Mouse (Mus musculus): ENCODE results near the gene Shh. TPM values are rescaled to one million over a fixed set of nuclear protein-coding genes. Genes with fewer than 3 reads are reported as not detected.

The Shh gene
- total and polyA plus RNA-seq, 2 experiments from 2014 or later, result 0.83 to 3.2 TPM

GRCm38 (mm10) chr5:28461376-28461775 is 5.7 kb downstream of the Shh start:
- DNase-seq (ENCODE audit: low spot score) (no peak), ATAC-seq (ENCODE audit: low FRiP score) (no peak)
- Histone ChIP-seq H3K9me3 (ENCODE audit: low read length) (no peaks in the 10 kb centered on the region), H3K27ac (ENCODE audit: low read depth, low read length) (no peak overlapping the region), H3K4me3 (ENCODE audit: low read depth, low read length) (no peak overlapping the region), H3K4me1 (ENCODE audit: insufficient read depth, low read length) (peaks cover 8% of the 10 kb centered on the region; the same call in 1 of the 2 replicates), H3K9ac (replicated peaks; ENCODE audit: low read length, poor library complexity, severe bottlenecking) (no peak overlapping the region), H3K27me3 (ENCODE audit: insufficient read depth, low read length) (peaks cover 68% of the 10 kb centered on the region), H3K4me2 (ENCODE audit: low read depth, low read length, poor library complexity, severe bottlenecking) (no peak overlapping the region), H3K36me3 (ENCODE audit: insufficient read depth, low read length) (no peaks in the 10 kb centered on the region)
- TF ChIP-seq CTCF (IDR thresholded peaks at IDR 0.05), result no peak
- 17% methylated on average over 11 of the region's 11 CpGs for WGBS

GRCm38 (mm10) chr5:28460556-28461350 is 6.3 kb downstream of the Shh start:
- peaks cover 8% of the 10 kb centered on the region; the same call in 1 of the 2 replicates for H3K4me1 ChIP-seq (ENCODE audit: insufficient read depth, low read length)
- no peak overlapping the region for H3K27ac ChIP-seq (ENCODE audit: low read depth, low read length)
- WGBS, result 6% methylated on average over 17 of the region's 17 CpGs
- H3K27me3 ChIP-seq (ENCODE audit: insufficient read depth, low read length), result peaks cover 74% of the 10 kb centered on the region
- TF ChIP-seq CTCF (IDR thresholded peaks at IDR 0.05), result no peak
- H3K4me3 ChIP-seq (ENCODE audit: low read depth, low read length), result no peak overlapping the region
- DNase-seq (ENCODE audit: low spot score), result no peak
- H3K9me3 ChIP-seq (ENCODE audit: low read length), result no peaks in the 10 kb centered on the region
- no peak overlapping the region for H3K9ac ChIP-seq (replicated peaks; ENCODE audit: low read length, poor library complexity, severe bottlenecking)
- H3K36me3 ChIP-seq (ENCODE audit: insufficient read depth, low read length), result no peaks in the 10 kb centered on the region
- no peak for ATAC-seq (ENCODE audit: low FRiP score)
- H3K4me2 ChIP-seq (ENCODE audit: low read depth, low read length, poor library complexity, severe bottlenecking), result no peak overlapping the region

- DNase-seq (ENCODE audit: low spot score) (no peak), ATAC-seq (ENCODE audit: low FRiP score) (no peak)
- peak overlapping the region; percentile 20 for H3K4me2 ChIP-seq (ENCODE audit: low read depth, low read length, poor library complexity, severe bottlenecking)
- no peak for TF ChIP-seq CTCF (IDR thresholded peaks at IDR 0.05)
- H3K9me3 ChIP-seq (ENCODE audit: low read length), result no peaks in the 10 kb centered on the region
- peaks cover 78% of the 10 kb centered on the region for H3K27me3 ChIP-seq (ENCODE audit: insufficient read depth, low read length)
- H3K4me3 ChIP-seq (ENCODE audit: low read depth, low read length), result peak overlapping the region; percentile 6; the same call in 1 of the 2 replicates
- H3K9ac ChIP-seq (replicated peaks; ENCODE audit: low read length, poor library complexity, severe bottlenecking), result no peak overlapping the region
- no peaks in the 10 kb centered on the region for H3K36me3 ChIP-seq (ENCODE audit: insufficient read depth, low read length)
- peaks cover 8% of the 10 kb centered on the region; the same call in 1 of the 2 replicates for H3K4me1 ChIP-seq (ENCODE audit: insufficient read depth, low read length)
- no peak overlapping the region for H3K27ac ChIP-seq (ENCODE audit: low read depth, low read length)
- 9% methylated on average over 41 of the region's 41 CpGs for WGBS
These were observed 7.4 kb downstream of the Shh start for GRCm38 (mm10) chr5:28459456-28460225.

- Histone ChIP-seq H3K4me1 (ENCODE audit: insufficient read depth, low read length) (peaks cover 5% of the 10 kb centered on the region; the same call in 1 of the 2 replicates), H3K36me3 (ENCODE audit: insufficient read depth, low read length) (no peaks in the 10 kb centered on the region), H3K4me3 (ENCODE audit: low read depth, low read length) (peak overlapping the region; percentile 6; the same call in 1 of the 2 replicates), H3K9me3 (ENCODE audit: low read length) (no peaks in the 10 kb centered on the region), H3K27ac (ENCODE audit: low read depth, low read length) (no peak overlapping the region), H3K9ac (replicated peaks; ENCODE audit: low read length, poor library complexity, severe bottlenecking) (no peak overlapping the region), H3K27me3 (ENCODE audit: insufficient read depth, low read length) (peaks cover 71% of the 10 kb centered on the region), H3K4me2 (ENCODE audit: low read depth, low read length, poor library complexity, severe bottlenecking) (peak overlapping the region; percentile 64)
- ATAC-seq (ENCODE audit: low FRiP score), result no peak
- TF ChIP-seq CTCF (IDR thresholded peaks at IDR 0.05), result no peak
- no peak for DNase-seq (ENCODE audit: low spot score)
- WGBS, result 3% methylated on average over 16 of the region's 27 CpGs
These were observed 8.2 kb downstream of the Shh start for GRCm38 (mm10) chr5:28458821-28459240.

- no peaks in the 10 kb centered on the region for H3K36me3 ChIP-seq (ENCODE audit: insufficient read depth, low read length)
- DNase-seq (ENCODE audit: low spot score), result no peak
- no peak for TF ChIP-seq CTCF (IDR thresholded peaks at IDR 0.05)
- peaks cover 68% of the 10 kb centered on the region for H3K27me3 ChIP-seq (ENCODE audit: insufficient read depth, low read length)
- no peak overlapping the region for H3K27ac ChIP-seq (ENCODE audit: low read depth, low read length)
- ATAC-seq (ENCODE audit: low FRiP score), result peak; percentile 75
- H3K9me3 ChIP-seq (ENCODE audit: low read length), result no peaks in the 10 kb centered on the region
- peak overlapping the region; percentile 64 for H3K4me2 ChIP-seq (ENCODE audit: low read depth, low read length, poor library complexity, severe bottlenecking)
- H3K9ac ChIP-seq (replicated peaks; ENCODE audit: low read length, poor library complexity, severe bottlenecking), result no peak overlapping the region
- 3% methylated on average over 72 of the region's 95 CpGs for WGBS
- peaks cover 5% of the 10 kb centered on the region; the same call in 1 of the 2 replicates for H3K4me1 ChIP-seq (ENCODE audit: insufficient read depth, low read length)
- H3K4me3 ChIP-seq (ENCODE audit: low read depth, low read length), result peak overlapping the region; percentile 39
These were observed 9.0 kb downstream of the Shh start for GRCm38 (mm10) chr5:28457921-28458641.

All from midbrain, postnatal 0 days (tissue).